Mouse (Mus musculus) hindbrain, embryonic 15.5 days (tissue): ENCODE results near the gene Hal. TPM values are rescaled to one million over a fixed set of nuclear protein-coding genes. Genes with fewer than 3 reads are reported as not detected.
"Not testable (repeated sequence)": the region's sequence is repeated elsewhere in the genome, so short reads cannot be mapped to it uniquely, and the experiment has no call there.

Experiments used
- ATAC-seq: fragments of 200-750 bp; cut with Nextera tagmentation; 2 replicates; pipeline ENCODE4 v1.8.0; 2017; ENCODE audit warnings: low read depth, moderate number of reproducible peaks, moderate TSS enrichment; ENCODE audit not compliant: low FRiP score
- H3K27ac ChIP-seq: fragments of 300-500 bp; sonication (generic); replicated peaks from 2 replicates; pipeline ENCODE4 v1.5.1; 2015; ENCODE audit warnings: mild to moderate bottlenecking, inconsistent platforms
- H3K27me3 ChIP-seq: fragments of 300-500 bp; sonication (generic); 2 replicates; pipeline ENCODE4 v1.6.1; 2015; ENCODE audit warnings: control low read depth, inconsistent platforms
- H3K36me3 ChIP-seq: fragments of 300-500 bp; sonication (generic); 2 replicates; pipeline ENCODE4 v1.6.1; 2015; ENCODE audit warnings: control low read depth, inconsistent platforms
- H3K4me1 ChIP-seq: fragments of 300-500 bp; sonication (generic); replicated peaks from 2 replicates; pipeline ENCODE4 v1.6.1; 2015; ENCODE audit warnings: control low read depth, inconsistent platforms
- H3K4me2 ChIP-seq: fragments of 300-500 bp; sonication (generic); 2 replicates; pipeline ENCODE4 v1.6.1; 2015; ENCODE audit warnings: moderate library complexity, mild to moderate bottlenecking, inconsistent platforms
- H3K4me3 ChIP-seq: fragments of 300-500 bp; sonication (generic); 2 replicates; pipeline ENCODE4 v1.5.1; 2015; ENCODE audit warnings: mild to moderate bottlenecking, inconsistent platforms
- H3K9ac ChIP-seq: fragments of 300-500 bp; sonication (generic); 2 replicates; pipeline ENCODE4 v1.6.1; 2015; ENCODE audit warnings: inconsistent platforms
- H3K9me3 ChIP-seq: fragments of 300-500 bp; sonication (generic); 2 replicates; pipeline ENCODE4 v1.6.1; 2016; ENCODE audit warnings: control low read depth, inconsistent platforms
- WGBS: fragments of 180-500 bp; shearing (Covaris S2); methylation state at CpG from one replicate; pipeline ENCODE4 v1.1.7; 2015; 5-methylcytosine and 5-hydroxymethylcytosine counted together
- polyA plus RNA-seq: library from polyadenylated mRNA; unstranded; fragments of >200 nt; fragmentation: Nextera tagmentation; extraction: Ambion mirVana; gene quantifications from 2 replicates; pipeline ENCODE4 v1.2.1, GENCODE M21; 2015

The Hal gene
- polyA plus RNA-seq, 1 experiment from 2014 or later: 0.14 TPM

- Histone ChIP-seq H3K9ac (no peak overlapping the region), H3K4me3 (no peak overlapping the region), H3K27me3 (0 out of 2 replicates have a peak, but pooled peaks cover 2% of the 10 kb centered on the region), H3K27ac (no peak overlapping the region), H3K4me2 (no peak overlapping the region), H3K36me3 (no peaks in the 10 kb centered on the region), H3K9me3 (no peaks in the 10 kb centered on the region), H3K4me1 (peaks cover 12% of the 10 kb centered on the region)
- no peak for ATAC-seq
- 53% methylated on average over 6 of the region's 6 CpGs for WGBS
Measured at GRCm38 (mm10) chr10:93543176-93543575, 54.6 kb downstream of the Hal start.

- no peak for ATAC-seq
- 77% methylated on average over 5 of the region's 5 CpGs for WGBS
- Histone ChIP-seq H3K9me3 (no peaks in the 10 kb centered on the region), H3K27ac (no peak overlapping the region), H3K4me2 (no peak overlapping the region), H3K9ac (no peak overlapping the region), H3K27me3 (0 out of 2 replicates have a peak, but pooled peaks cover 2% of the 10 kb centered on the region), H3K36me3 (no peaks in the 10 kb centered on the region), H3K4me1 (peaks cover 12% of the 10 kb centered on the region), H3K4me3 (no peak overlapping the region)
Measured at GRCm38 (mm10) chr10:93544172-93544571, 55.6 kb downstream of the Hal start.

DNA sequence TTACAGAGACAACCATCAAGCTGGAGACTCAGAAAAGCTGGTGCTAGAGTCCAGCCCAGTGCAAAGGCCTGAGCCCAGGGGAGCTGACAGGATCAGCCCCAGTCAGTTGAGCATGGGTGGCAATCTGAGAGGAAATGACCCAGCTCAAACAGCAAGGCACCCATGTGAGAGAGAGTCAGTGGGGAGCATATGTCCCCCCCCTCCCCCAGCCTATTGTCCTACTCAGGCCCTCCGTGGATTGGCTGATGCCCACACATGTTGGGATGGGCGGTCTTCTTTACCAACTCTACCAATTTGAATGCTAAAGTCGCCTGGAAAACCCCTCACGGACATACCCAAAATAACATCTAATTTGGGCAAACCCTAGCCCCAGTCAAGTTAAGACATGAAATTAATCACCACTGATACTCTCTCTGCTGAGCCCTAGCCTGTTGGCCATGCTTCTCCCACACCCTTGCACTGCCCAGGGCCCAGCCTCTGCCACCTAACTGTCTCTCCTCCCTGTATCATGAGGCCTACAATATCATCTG is 59.2 kb downstream of the Hal start:
- Histone ChIP-seq H3K36me3 (no peaks in the 10 kb centered on the region), H3K9ac (no peak overlapping the region), H3K9me3 (no peaks in the 10 kb centered on the region), H3K4me3 (no peak overlapping the region), H3K27ac (no peak overlapping the region), H3K27me3 (no peaks in the 10 kb centered on the region), H3K4me1 (no peaks in the 10 kb centered on the region), H3K4me2 (no peak overlapping the region)
- WGBS: 94% methylated on average over 4 of the region's 4 CpGs
- ATAC-seq: no peak

DNA sequence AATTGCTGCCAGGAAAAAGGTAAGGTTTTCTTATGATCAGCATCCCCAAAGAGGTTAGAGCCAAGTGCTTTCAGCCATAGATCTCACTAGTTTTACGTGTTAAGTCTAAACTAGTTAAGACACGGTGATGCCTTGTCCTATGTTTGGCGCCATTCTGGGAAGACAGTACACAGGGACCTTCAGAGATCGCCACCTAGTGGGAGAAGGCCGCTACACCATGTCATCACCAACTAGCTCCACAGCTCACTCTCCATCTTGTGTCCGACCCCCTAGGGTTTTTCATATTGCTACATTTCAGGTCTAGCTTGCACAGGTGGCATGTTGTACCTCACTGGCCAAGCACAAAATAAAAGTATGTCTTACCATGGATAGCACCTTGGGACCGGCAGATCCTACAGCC is 60.4 kb downstream of the Hal start:
- ATAC-seq: no peak; the same call in 1 of the 2 replicates
- Histone ChIP-seq H3K4me1 (no peaks in the 10 kb centered on the region), H3K9ac (no peak overlapping the region), H3K4me2 (no peak overlapping the region), H3K9me3 (no peaks in the 10 kb centered on the region), H3K27me3 (no peaks in the 10 kb centered on the region), H3K36me3 (no peaks in the 10 kb centered on the region), H3K4me3 (no peak overlapping the region), H3K27ac (no peak overlapping the region)
- WGBS: 16% methylated on average over 7 of the region's 7 CpGs

DNA sequence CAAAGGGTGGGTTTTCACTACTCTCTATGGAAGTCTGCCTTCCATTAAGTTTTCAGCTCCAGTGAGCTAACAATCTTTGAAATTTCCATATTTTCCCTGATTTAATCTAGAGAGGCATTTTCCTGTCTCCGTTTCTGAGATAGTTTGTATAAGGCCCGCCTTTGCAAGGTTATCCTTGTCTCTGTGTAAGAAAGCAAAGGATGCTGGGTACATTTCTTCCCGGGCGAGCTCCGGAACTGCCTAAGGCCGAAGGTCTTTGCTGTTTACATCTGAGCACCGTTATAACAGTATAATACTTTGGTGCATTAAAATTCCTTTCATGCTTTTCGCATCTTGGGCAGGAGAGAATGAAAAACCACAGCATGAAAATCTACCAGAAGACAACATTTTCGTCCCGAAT is 61.3 kb downstream of the Hal start:
- Histone ChIP-seq H3K9ac (no peak overlapping the region), H3K27ac (no peak overlapping the region), H3K36me3 (no peaks in the 10 kb centered on the region), H3K4me3 (no peak overlapping the region), H3K4me1 (no peaks in the 10 kb centered on the region), H3K9me3 (no peaks in the 10 kb centered on the region), H3K4me2 (no peak overlapping the region), H3K27me3 (no peaks in the 10 kb centered on the region)
- ATAC-seq: no peak
- 86% methylated on average over 10 of the region's 10 CpGs for WGBS

GRCm38 (mm10) chr10:93552596-93552995 is 64.0 kb downstream of the Hal start:
- no peaks in the 10 kb centered on the region for H3K36me3 ChIP-seq
- no peak overlapping the region for H3K27ac ChIP-seq
- no peak overlapping the region for H3K9ac ChIP-seq
- 92% methylated on average over 8 of the region's 8 CpGs for WGBS
- no peaks in the 10 kb centered on the region for H3K9me3 ChIP-seq
- no peak for ATAC-seq
- no peaks in the 10 kb centered on the region for H3K4me1 ChIP-seq
- no peak overlapping the region for H3K4me2 ChIP-seq
- H3K4me3 ChIP-seq: no peak overlapping the region
- H3K27me3 ChIP-seq: no peaks in the 10 kb centered on the region

- not testable (repeated sequence) for H3K27me3 ChIP-seq, H3K9ac ChIP-seq, ATAC-seq, H3K4me3 ChIP-seq, H3K9me3 ChIP-seq, H3K27ac ChIP-seq, H3K36me3 ChIP-seq, H3K4me1 ChIP-seq, H3K4me2 ChIP-seq
- 78% methylated on average over 2 of the region's 2 CpGs for WGBS
Measured at GRCm38 (mm10) chr10:93557971-93558370, 69.4 kb downstream of the Hal start.

GRCm38 (mm10) chr10:93559786-93560185 is 71.2 kb downstream of the Hal start:
- 67% methylated on average over 9 of the region's 9 CpGs for WGBS
- Histone ChIP-seq H3K36me3 (no peaks in the 10 kb centered on the region), H3K27ac (no peak overlapping the region), H3K27me3 (no peaks in the 10 kb centered on the region), H3K9ac (no peak overlapping the region), H3K4me2 (no peak overlapping the region), H3K4me1 (no peaks in the 10 kb centered on the region), H3K4me3 (no peak overlapping the region), H3K9me3 (no peaks in the 10 kb centered on the region)
- ATAC-seq: no peak

DNA sequence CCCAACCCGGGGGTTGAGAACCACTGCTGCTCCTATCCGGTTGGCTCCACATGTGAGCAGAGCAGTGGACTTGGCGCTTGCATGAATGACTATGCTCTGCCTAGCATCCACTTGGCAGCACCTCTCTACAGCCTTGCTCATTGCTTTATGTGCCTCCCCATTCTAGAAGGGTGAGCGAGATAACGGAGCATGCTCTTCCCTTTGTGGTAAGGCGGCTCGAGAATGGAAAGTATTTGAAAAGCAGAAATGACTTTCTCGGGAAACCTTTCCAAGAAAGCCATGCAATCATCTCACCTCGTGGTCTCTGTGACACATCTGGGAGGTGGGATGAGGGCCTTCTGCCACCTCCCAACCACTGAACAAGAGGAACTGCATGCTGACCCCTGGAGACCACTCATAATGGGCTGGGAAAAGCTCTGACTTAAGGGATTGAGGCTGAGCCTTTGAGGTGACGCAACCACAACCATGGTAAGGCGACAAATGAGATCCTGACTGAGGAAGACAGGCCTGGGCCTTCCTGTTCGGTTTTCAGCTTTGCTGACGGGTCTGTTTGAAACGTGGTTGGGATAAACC is 76.0 kb downstream of the Hal start:
- WGBS: 92% methylated on average over 14 of the region's 14 CpGs
- no peaks in the 10 kb centered on the region for H3K9me3 ChIP-seq
- H3K36me3 ChIP-seq: no peaks in the 10 kb centered on the region
- H3K4me1 ChIP-seq: no peaks in the 10 kb centered on the region
- ATAC-seq: no peak
- H3K4me3 ChIP-seq: no peak overlapping the region
- H3K27me3 ChIP-seq: no peaks in the 10 kb centered on the region
- no peak overlapping the region for H3K4me2 ChIP-seq
- H3K27ac ChIP-seq: no peak overlapping the region
- no peak overlapping the region for H3K9ac ChIP-seq

- no peak overlapping the region for H3K4me2 ChIP-seq
- H3K4me3 ChIP-seq: no peak overlapping the region
- no peak for ATAC-seq
- no peaks in the 10 kb centered on the region for H3K9me3 ChIP-seq
- H3K36me3 ChIP-seq: no peaks in the 10 kb centered on the region
- WGBS: 86% methylated on average over 10 of the region's 10 CpGs
- no peak overlapping the region for H3K9ac ChIP-seq
- H3K27ac ChIP-seq: no peak overlapping the region
- H3K4me1 ChIP-seq: no peaks in the 10 kb centered on the region
- no peaks in the 10 kb centered on the region for H3K27me3 ChIP-seq
Measured at GRCm38 (mm10) chr10:93567066-93567465, 78.5 kb downstream of the Hal start.

GRCm38 (mm10) chr10:93567841-93568566 is 79.4 kb downstream of the Hal start:
- H3K4me3 ChIP-seq: no peak overlapping the region
- 89% methylated on average over 11 of the region's 11 CpGs for WGBS
- no peaks in the 10 kb centered on the region for H3K36me3 ChIP-seq
- no peak overlapping the region for H3K9ac ChIP-seq
- no peaks in the 10 kb centered on the region for H3K27me3 ChIP-seq
- no peak for ATAC-seq
- H3K4me1 ChIP-seq: no peaks in the 10 kb centered on the region
- no peak overlapping the region for H3K27ac ChIP-seq
- no peaks in the 10 kb centered on the region for H3K9me3 ChIP-seq
- H3K4me2 ChIP-seq: no peak overlapping the region

DNA sequence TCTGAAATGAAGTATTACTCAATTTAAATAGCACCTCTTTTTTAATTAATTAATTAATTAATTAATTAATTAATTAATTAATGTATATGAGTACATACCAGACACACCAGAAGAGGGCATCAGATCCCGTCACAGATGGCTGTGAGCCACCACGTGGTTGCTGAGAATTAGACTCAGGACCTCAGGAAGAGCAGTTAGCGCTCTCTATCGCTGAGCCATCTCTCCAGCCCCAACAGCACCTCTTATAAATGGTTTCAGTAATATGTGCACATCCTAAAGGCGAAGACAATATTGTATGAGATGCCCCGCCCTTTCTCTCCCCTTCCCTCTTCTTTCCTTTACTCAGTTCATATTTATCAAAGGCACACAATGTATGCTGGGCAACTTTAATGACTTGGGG is 80.1 kb downstream of the Hal start:
- Histone ChIP-seq H3K9ac (no peak overlapping the region), H3K4me2 (no peak overlapping the region), H3K27ac (no peak overlapping the region), H3K4me3 (no peak overlapping the region), H3K9me3 (no peaks in the 10 kb centered on the region), H3K36me3 (no peaks in the 10 kb centered on the region), H3K4me1 (no peaks in the 10 kb centered on the region), H3K27me3 (no peaks in the 10 kb centered on the region)
- WGBS: 89% methylated on average over 6 of the region's 6 CpGs
- no peak for ATAC-seq
